Mouse (Mus musculus): ENCODE results near the gene Fadd. TPM values are rescaled to one million over a fixed set of nuclear protein-coding genes. Genes with fewer than 3 reads are reported as not detected.
A peak's percentile ranks its signal among the peaks of the same experiment; 100 is the strongest.

The Fadd gene
- total RNA-seq, 2 experiments from 2014 or later, result 6.8 to 9.5 TPM

- ATAC-seq (replicated peaks; ENCODE audit: poor library complexity), result peak; percentile 70
Observed at GRCm38 (mm10) chr7:144581559-144582283, 542 bp downstream of the Fadd start.

DNA sequence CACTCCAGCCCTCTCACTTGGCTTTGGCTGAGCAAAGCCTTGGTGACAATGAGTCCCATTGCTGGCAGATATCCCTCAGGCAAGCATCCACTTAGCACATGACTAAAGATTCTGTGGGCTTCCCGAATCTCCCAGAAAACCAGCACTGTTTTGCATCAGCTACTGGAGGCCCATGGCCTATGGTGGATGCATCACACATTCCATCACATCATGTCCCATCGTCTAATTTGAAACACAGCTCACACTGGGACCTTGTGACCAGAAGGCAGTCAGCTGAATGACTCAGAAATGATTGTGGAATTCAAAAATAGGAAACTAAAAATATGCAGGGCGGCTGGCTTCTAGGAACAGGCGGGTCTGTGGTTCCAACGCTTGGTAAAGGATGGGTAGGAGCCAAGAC lies 4.4 kb downstream of the Fadd start:
- ATAC-seq (replicated peaks; ENCODE audit: poor library complexity), result no peak

GRCm38 (mm10) chr7:144572234-144572633 lies 10.0 kb downstream of the Fadd start:
- no peak for ATAC-seq (replicated peaks; ENCODE audit: poor library complexity)

GRCm38 (mm10) chr7:144571598-144571997 lies 10.7 kb downstream of the Fadd start:
- no peak for ATAC-seq (replicated peaks; ENCODE audit: poor library complexity)

- ATAC-seq (replicated peaks; ENCODE audit: poor library complexity), result no peak
Observed at GRCm38 (mm10) chr7:144569428-144569827, 12.8 kb downstream of the Fadd start.

DNA sequence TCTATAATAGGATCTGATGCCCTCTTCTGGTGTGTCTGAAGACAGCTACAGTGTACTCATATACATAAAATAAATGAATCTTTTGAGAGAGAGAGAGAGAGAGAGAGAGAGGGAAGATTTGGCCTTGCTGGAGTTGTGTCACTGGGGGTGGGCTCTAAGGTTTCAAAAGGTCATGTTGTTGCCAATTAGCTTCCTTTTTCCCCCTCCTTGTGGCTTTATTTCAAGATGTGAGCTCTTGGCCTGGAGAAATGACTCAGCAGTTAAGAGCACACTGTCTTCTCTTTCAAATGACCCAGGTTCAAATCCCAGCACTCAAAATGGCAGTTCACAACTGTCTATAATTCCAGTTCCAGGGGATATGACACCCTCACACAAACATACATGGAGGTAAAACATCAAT lies 14.2 kb downstream of the Fadd start:
- peak; percentile 80 for ATAC-seq (replicated peaks; ENCODE audit: poor library complexity)

GRCm38 (mm10) chr7:144566921-144567682 lies 15.2 kb downstream of the Fadd start:
- ATAC-seq (replicated peaks; ENCODE audit: poor library complexity), result peak; percentile 33; the same call in 1 of the 2 replicates

- no peak for ATAC-seq (replicated peaks; ENCODE audit: poor library complexity)
Observed at GRCm38 (mm10) chr7:144563456-144564155, 18.7 kb downstream of the Fadd start.

GRCm38 (mm10) chr7:144562016-144562415 lies 20.2 kb downstream of the Fadd start:
- no peak for ATAC-seq (replicated peaks; ENCODE audit: poor library complexity)

GRCm38 (mm10) chr7:144560594-144560993 lies 21.7 kb downstream of the Fadd start:
- ATAC-seq (replicated peaks; ENCODE audit: poor library complexity), result no peak

GRCm38 (mm10) chr7:144558552-144558951 lies 23.7 kb downstream of the Fadd start:
- 0 out of 2 replicates have a peak, but pooled peaks have one; percentile 26 for ATAC-seq (replicated peaks; ENCODE audit: poor library complexity)

DNA sequence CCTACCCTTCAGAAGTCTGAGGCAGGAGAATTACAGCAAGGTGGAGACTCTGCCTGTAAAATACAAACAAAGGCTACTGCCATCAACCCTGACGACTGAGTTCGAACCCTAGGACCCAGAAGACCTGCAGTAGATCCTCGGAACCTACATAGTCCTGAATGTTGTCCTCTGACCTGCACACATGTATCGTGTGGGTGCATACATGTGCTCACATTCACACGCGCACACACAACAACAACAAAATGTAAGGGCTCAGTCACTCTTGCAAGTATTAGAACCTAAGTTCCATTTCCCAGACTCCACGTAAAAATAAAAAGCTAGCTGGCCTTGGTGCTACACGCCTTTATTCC lies 28.2 kb downstream of the Fadd start:
- ATAC-seq (replicated peaks; ENCODE audit: poor library complexity), result no peak; the same call in 1 of the 2 replicates

DNA sequence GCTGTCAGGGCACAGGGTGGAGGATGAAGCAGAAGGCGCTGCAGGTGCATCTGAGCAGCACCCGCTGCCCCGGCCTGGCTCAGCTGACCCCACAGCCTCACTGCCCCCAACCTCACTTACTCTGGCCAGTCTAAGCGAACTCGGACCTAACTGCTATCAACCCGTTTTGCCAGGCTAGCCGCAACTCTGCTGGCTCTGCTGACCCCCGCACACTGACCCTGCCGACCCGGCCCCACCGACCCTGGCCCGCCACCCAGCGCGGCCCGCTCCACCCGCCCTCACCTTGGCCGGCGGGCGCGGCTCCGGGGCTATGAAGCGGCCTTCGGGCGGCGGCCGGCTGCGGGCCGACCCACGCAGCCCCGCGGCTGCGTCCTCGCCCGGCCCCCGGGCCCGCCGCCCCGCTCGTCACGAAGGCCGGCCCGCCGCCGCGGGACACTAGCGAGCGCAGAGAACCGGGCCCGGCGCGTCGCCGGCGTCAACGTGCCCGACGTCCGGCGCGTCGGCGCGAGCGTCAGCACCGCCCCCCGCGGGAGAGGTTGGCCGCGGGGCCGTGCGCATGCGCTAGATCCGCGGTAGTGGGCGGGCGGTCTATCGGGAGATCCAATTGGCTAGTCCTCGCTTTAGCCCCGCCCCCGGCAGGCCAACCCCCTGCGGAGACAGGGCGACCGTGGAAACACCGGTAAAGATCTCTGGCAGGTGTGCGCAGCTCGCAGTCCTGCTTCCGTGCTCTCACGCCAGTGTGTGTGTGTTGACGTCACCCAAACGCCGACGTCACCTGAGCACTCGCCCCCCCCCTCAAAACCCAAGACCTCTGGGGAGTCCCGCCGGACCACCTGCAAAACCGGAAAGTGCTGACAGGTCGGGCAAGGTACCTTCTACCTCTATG lies 28.8 kb downstream of the Fadd start, which contains the start of gene Ppfia1:
Ppfia1 (minus strand) TSS at position 493 of the 886 bp plus-strand sequence.
- peak; percentile 89 for ATAC-seq (replicated peaks; ENCODE audit: poor library complexity)

DNA sequence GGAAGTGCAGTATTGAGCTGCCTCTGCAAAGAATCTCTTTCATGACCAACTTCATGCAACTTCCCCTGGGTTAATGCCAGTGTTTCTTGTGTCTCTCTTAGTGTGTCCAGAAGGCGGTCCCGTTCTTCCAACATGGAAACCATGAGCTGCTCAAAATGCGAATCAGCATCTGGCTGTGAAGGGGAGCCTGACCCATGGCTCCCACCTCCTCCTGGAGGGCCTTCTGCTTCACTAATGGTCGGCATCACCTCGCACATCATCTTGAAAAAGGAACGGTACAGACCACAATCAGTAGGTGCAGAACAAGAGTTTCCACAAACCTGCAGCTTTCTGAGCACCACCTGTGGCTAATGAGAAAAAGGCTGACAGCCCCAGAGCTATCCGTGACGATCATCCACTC lies 30.0 kb downstream of the Fadd start:
- no peak for ATAC-seq (replicated peaks; ENCODE audit: poor library complexity)

GRCm38 (mm10) chr7:144550811-144551210 lies 31.5 kb downstream of the Fadd start:
- no peak for ATAC-seq (replicated peaks; ENCODE audit: poor library complexity)

- ATAC-seq (replicated peaks; ENCODE audit: poor library complexity), result no peak
Observed at GRCm38 (mm10) chr7:144549904-144550566, 32.2 kb downstream of the Fadd start.

DNA sequence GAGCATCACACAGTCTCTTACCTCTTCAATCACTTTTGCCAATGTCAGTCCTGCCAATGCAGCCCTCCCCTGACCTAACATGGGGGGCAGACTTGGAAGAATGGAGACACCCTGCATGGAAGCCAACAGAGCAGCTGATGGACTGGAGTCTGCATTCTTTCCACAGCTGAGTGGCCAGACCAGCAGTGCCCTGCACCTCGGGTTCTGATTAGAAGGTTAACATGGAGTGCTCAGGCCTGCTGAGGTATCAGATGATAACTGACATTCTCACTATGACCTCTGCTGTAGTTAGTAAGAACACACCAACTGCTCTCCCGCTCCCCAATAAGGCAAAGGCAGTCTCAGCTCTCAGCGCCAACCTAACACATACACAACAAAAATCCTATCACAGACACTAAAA lies 37.0 kb downstream of the Fadd start:
- no peak for ATAC-seq (replicated peaks; ENCODE audit: poor library complexity)

DNA sequence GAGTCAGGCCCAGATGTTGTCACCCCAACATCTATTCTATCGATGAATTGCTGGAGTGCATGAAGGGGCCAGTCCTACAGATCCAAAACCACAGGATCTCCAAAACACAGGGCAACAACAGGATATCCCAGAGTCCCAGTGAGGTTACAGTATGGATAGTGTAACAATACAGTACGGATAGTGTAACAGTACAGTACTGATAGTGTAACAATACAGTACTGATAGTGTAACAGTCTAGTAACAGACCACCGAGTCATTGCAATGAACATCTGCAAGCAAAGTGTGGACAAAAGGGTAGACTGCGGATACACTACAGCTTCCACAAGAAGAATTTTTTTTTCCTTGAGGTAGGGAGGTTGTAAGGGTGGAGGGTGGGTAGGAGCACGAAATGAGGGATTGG lies 40.9 kb downstream of the Fadd start:
- no peak for ATAC-seq (replicated peaks; ENCODE audit: poor library complexity)

- peak; percentile 89 for ATAC-seq (replicated peaks; ENCODE audit: poor library complexity)
Observed at GRCm38 (mm10) chr7:144539146-144539545, 43.1 kb downstream of the Fadd start.

- ATAC-seq (replicated peaks; ENCODE audit: poor library complexity), result no peak
Observed at GRCm38 (mm10) chr7:144538030-144538644, 44.1 kb downstream of the Fadd start.

Measured in megakaryocyte progenitor cell, adult 5-6 weeks (primary cell).